Mouse (Mus musculus) layer of hippocampus, adult 2 months (tissue): ENCODE measurements around the gene Mvb12b. TPM values are rescaled to one million over a fixed set of nuclear protein-coding genes. Genes with fewer than 3 reads are reported as not detected.
A peak's percentile ranks its signal among the peaks of the same experiment; 100 is the strongest.

ENCODE experiments used
- DNase-seq, 2 experiments: peaks; one replicate each; pipeline ENCODE4 v3.0.0; 2022; ENCODE audit warnings: low spot score in 2 of 2
- H3K27ac ChIP-seq: fragments of 200-600 bp; 2 replicates; pipeline ENCODE4 v1.8.1; 2022
- H3K4me3 ChIP-seq: fragments of 200-600 bp; 2 replicates; pipeline ENCODE4 v1.8.1; 2022; ENCODE audit warnings: mild to moderate bottlenecking
- CTCF ChIP-seq: fragments of 200-600 bp; conservative IDR thresholded peaks from 2 replicates; pipeline ENCODE4 v1.8.1; 2022; ENCODE audit warnings: antibody characterized with exemption, mild to moderate bottlenecking, moderate library complexity
- total RNA-seq, 2 experiments: library from RNA; stranded (reverse); gene quantifications; 2 replicates each; pipeline ENCODE4 v1.2.3; 2021

The Mvb12b gene
- total RNA-seq, 2 experiments from 2014 or later: 82.0 to 83.6 TPM

DNA sequence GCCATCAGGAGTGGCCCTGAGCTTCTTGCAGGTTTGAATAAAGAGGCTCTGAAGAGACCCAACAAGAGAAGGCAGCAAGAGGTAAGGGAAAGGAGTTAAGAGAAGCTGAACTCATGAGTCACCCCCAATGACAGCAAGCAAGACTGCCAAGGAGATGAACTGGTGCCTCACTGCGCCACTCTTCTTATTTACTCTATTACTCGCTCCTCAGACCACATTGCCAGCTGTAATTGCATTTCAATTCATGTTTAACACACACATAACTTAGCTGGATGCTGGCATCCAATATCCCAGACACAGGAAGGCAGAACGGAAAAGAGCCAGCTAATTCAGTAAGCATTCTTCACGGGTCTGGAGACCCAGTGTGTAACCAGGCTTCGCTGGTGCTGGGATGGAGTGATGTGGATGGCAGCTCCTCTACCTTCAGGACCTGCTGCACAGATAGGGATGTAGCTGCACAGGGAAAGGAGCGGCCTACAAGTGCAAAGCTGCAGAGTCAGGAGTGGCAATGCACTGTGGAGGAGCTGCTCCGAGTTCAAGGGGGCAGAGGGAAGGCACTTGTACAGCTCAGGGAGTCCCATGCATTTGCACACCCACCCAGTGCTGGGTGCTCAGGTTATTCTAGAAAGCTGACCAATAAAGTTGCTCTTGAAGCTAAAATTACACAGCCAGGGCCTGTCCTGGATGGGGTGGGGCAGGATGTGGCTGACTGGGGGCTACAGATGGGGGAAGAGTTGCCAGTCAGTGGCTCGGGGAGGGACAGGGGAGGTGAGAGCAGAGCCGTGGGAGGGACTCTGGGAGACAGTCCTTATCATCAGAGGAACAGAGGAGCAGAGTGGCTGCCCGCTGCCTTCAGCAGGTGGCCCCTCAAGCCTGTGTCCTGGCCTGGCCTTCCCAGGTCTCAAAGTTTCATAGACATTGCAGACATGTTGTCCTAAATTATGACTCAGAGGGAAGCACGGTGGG is 34.5 kb downstream of the Mvb12b start:
- TF ChIP-seq CTCF: no peak
- no peak for DNase-seq
- Histone ChIP-seq H3K4me3 (no peak overlapping the region), H3K27ac (no peak overlapping the region)

DNA sequence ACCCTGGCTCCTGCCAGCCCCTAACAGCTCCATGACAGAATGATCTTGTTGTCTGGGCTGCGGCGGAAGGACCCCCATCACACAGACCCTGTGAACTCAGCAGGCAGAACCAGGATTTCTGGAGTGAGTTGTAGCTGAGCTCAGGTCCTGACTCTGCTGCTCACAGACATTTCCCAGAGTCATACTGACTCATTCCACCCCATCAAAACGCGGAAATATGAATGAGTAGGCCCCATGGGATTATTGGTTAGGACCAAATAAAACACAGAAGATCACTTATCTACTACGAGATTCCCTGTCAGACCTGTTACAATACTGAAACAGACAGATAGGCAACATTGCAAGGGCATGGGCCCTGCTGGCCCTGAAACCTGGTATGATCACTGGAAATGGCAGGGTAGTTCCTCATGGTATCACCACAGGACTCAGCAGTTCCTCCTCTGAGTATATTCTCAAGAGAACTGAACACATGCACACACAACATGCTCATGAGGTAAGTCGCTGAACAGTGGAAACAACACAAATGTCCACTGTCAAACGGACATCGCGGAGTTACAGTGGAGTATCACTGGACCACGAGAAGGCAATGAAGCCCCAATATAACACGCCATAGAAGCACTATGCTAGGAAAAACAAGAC is 40.4 kb downstream of the Mvb12b start:
- DNase-seq: no peak
- no peak overlapping the region for H3K4me3 ChIP-seq
- TF ChIP-seq CTCF: no peak
- H3K27ac ChIP-seq: peak overlapping the region; percentile 18; the same call in 1 of the 2 replicates

DNA sequence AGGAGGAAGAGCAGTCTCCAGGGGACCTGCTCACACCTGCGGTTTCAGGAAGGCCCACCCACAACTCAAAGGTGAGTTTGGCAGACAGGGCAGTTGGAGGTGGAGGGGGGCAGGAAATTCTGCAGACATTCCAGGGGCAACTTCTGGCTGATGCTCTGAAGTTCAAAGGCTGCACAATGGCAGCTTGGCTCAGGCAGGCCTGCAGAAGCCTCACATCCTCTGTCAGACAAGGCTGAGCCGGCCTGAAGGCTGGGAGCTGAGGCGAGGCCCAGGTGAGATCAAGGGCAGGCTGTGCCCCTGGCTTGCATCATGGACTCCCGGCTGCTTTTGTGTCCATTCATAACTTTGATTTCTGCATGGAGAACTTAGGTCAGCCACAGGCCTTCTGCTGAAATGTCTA is 41.1 kb downstream of the Mvb12b start:
- H3K27ac ChIP-seq: peak overlapping the region; percentile 18; the same call in 1 of the 2 replicates
- TF ChIP-seq CTCF: no peak
- H3K4me3 ChIP-seq: no peak overlapping the region
- no peak for DNase-seq

DNA sequence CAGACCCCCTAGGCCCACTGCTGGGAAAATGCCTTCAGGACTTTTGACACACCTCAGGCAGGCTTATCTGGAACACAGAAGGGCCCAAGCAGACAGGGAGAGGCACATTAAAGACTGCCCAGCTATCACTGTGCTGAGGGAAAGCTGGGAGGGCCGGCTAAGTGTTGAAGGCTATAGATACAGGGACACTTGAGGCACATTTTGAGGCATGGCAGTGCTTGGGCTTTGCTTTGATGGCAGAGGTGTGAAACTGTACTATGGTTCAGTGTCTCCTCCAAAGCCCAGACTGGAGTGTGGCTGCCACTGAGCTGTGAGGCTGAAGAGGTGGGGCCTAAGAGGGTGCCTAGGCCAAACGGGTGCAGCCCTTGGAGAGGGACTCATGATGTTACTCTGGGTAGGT is 44.1 kb downstream of the Mvb12b start:
- Histone ChIP-seq H3K4me3 (no peak overlapping the region), H3K27ac (no peak overlapping the region)
- no peak for DNase-seq
- TF ChIP-seq CTCF: no peak

DNA sequence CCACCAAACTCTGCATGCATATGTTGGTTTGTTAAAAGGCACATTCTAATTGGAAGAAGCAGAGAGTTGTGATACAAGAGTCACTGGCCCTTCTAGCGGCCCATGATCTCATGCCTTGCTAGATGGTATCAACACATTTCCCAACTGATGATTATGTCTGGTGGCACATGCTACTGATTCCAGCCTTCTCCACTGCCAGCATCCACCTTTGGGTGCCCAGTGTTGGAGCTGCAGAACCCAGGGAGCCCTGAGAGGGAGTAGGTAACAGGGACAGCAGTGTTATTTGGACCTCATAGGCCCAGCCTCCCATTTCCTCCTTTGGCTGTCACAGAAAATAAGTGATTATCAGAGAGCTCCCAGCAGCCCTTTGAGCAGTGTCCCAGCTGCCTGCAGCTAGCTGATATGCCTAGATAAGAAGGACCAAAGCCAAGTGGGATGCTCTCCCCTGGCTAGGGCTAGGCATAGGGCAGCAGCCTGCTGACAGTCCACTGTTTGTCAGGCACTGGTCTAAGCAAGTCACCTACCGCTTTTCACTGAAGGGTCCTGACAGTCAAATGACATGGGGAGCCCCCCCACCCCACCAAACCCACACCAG is 44.7 kb downstream of the Mvb12b start:
- Histone ChIP-seq H3K27ac (no peak overlapping the region), H3K4me3 (no peak overlapping the region)
- no peak for TF ChIP-seq CTCF
- no peak for DNase-seq

DNA sequence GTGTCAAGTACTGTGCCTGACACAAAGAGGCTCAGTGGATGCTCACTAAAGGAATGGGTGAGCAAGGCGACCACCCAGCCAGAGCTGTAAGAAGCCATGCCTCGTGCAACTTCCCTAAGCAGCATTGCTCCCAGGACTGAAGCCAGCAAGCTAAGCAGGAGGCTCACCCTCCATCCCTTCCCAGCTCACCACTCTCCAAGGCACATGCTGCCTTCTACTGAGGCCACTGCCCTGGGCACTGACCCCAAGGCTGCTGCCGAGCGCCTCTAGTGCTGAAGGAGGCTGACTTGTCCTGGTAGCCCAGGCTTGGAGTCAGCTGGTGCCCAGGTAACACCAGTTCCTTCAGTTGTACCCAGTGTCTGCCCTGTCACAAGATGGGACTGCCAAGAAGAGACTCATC is 45.8 kb downstream of the Mvb12b start:
- TF ChIP-seq CTCF: no peak
- Histone ChIP-seq H3K27ac (no peak overlapping the region), H3K4me3 (no peak overlapping the region)
- no peak for DNase-seq

DNA sequence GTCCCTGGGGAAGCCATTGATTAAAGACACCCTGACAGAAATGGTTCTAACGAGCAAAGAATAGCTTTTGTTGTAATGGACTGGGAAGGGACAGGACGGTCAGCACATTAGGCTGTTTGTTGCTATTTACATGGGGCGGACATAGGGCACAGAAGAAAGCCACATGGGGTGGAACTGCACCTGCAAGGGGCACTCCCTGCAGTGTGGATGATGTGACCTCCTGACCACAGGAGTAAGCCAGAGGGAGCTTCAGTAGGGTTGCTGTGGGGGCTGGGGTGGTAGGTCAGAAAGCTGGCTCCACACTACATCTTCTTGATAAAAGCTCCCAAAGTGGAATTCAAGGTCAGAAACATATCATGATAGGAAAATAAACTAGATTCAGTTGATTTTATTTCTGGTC is 47.3 kb downstream of the Mvb12b start:
- no peak for DNase-seq
- no peak overlapping the region for H3K27ac ChIP-seq
- H3K4me3 ChIP-seq: no peak overlapping the region

DNA sequence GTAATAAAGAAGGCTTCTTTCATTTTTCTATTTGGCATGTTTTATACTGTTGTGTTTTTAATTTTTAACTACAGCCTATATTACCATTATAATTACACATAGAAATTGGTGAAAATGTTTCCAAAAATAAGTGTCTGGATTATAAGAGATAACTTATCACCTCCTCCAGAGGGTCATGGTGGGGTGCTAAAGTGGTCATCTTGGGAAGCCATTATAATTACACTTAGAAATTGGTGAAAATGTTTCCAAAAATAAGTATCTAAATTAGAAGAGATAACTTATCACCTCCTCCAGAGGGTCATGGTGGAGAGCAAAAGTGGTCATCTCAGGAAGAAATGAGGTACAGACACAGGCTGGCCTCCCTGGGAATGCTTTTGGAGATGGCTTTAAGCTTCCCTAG is 48.5 kb downstream of the Mvb12b start:
- no peak for TF ChIP-seq CTCF
- Histone ChIP-seq H3K27ac (no peak overlapping the region), H3K4me3 (no peak overlapping the region)
- DNase-seq: no peak

More for the DNA sequence above, 47.3 kb downstream of the Mvb12b start:
- no peak for TF ChIP-seq CTCF

DNA sequence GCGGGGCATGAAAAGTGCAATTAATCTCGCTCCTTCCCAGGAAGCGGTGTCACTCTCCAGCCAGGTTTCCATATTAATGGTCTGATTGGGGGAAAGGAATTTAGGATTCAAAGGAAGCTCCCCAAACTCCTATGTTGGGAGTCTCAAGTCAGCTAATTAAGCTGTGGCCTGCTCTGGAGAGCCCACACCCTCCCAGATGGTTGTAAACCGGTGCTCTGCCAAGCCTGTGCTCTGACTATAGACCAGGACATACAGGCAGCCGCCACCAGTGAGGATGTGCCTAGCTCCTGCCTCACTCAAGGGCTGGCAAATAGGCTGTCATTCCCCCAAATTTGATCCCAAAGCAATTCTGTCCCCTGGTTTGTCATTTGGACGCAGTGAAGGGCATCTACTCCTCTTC is 50.4 kb downstream of the Mvb12b start:
- no peak overlapping the region for H3K4me3 ChIP-seq
- TF ChIP-seq CTCF: no peak
- no peak for DNase-seq
- no peak overlapping the region for H3K27ac ChIP-seq

DNA sequence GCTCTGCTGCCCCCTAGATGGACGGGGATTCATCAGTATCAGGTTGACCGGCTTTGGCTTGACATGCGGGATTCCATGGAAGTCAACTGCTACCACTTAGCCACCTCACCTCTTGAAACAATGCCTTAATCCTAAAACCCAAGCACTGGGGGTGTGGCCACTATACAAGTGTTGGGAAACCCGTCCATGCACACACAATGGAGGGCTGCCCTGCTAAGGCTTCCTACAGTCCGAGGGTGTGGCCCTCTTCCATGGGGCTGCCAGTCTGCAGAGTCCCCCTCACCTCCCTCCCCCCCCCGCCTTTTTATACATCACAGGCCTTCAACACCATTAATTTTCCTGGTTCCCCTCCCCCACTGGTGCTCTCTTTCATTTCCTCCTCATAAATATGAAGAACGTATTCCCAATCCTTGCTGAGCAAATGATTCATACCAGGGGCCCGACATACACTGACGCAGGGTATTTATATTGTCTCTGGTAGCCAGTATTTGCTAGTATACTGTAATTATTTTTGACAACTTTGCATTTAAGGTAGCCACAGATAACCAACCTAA is 51.0 kb downstream of the Mvb12b start:
- no peak for DNase-seq
- H3K27ac ChIP-seq: no peak overlapping the region
- no peak for TF ChIP-seq CTCF
- no peak overlapping the region for H3K4me3 ChIP-seq

DNA sequence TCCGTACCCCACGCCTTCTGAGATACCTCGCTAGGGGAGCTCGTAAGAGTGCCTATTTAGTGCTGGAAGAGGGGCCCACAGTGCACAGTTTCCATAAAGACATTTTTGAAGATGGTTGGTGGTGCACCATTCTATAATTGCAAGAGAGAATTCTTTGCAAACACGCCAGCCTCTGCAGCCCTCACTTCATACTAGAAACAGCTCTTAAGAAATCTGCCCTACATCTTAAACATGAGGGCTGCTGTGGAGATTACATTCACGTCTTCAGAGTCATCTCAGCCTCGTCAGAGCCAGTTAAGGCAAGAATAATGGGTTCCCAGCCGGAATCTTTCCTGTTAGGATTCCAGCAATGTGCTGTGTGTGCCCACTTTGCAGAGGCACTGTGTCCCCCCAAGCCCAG is 52.7 kb downstream of the Mvb12b start:
- Histone ChIP-seq H3K4me3 (no peak overlapping the region), H3K27ac (no peak overlapping the region)
- no peak for DNase-seq
- TF ChIP-seq CTCF: no peak

DNA sequence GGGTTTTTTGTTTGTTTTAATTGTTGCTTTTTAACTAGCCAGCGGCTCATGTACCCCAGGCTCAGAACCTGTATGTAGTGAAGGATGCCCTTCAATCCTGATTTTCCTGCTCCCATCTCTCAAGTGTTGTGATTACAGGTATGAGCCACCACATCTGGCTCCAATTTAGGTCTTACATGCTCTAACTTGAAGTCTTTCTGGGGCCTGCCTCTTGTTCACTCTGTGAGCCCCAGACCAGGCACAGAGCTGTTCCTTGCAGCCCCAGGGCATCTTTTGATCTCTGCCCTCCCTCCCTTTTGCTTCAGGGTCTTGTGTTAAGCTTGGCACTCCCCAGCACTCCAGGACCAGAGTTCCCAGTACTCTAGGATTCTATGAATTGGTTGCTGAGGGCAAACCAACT is 53.8 kb downstream of the Mvb12b start:
- no peak for TF ChIP-seq CTCF
- H3K4me3 ChIP-seq: no peak overlapping the region
- H3K27ac ChIP-seq: no peak overlapping the region
- no peak for DNase-seq

DNA sequence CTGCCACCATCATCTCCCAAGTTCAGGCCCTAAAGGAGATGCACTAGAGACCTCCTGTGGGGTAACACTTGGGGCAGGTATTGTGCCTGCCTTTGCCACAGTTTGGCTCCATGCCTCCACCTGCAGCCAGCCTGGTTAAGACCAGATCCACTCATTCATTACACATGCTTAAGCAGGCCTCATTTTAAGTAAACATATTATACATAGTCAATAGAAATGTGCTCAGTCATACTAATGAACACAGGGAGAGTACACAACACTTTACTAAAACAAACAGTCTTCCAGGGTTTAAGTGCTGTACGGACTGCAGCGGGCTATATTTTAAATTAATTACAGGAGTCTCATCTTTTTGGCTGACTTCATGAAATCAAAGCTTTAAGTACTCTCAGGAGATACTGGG is 57.9 kb downstream of the Mvb12b start:
- TF ChIP-seq CTCF: no peak
- DNase-seq: no peak
- Histone ChIP-seq H3K27ac (no peak overlapping the region), H3K4me3 (no peak overlapping the region)
